Mouse (Mus musculus) bone marrow, adult 2 months (tissue): ENCODE data around the gene Pxmp4. TPM values are rescaled to one million over a fixed set of nuclear protein-coding genes. Genes with fewer than 3 reads are reported as not detected.
A peak's percentile ranks its signal among the peaks of the same experiment; 100 is the strongest.

Experiments
- H3K27ac ChIP-seq: fragments of 200-500 bp; 2 replicates; pipeline ENCODE4 v1.5.1; 2012; ENCODE audit warnings: low read depth, mild to moderate bottlenecking, control low read depth, inconsistent platforms, low read length; ENCODE audit not compliant: control insufficient read depth, poor library complexity, insufficient read depth
- H3K4me1 ChIP-seq: fragments of 200-500 bp; 2 replicates; pipeline ENCODE4 v1.6.1; 2011; ENCODE audit warnings: low read length; ENCODE audit not compliant: control insufficient read depth, insufficient read depth
- H3K4me3 ChIP-seq: fragments of 200-500 bp; replicated peaks from 2 replicates; pipeline ENCODE3; 2011; ENCODE audit warnings: mild to moderate bottlenecking, low read depth, low read length, control low read depth; ENCODE audit not compliant: control insufficient read depth
- CTCF ChIP-seq: fragments of 200-500 bp; IDR thresholded peaks from 2 replicates; pipeline ENCODE4 v1.5.1; 2011; ENCODE audit warnings: low read length, control low read depth; ENCODE audit not compliant: control insufficient read depth, insufficient read depth
- POLR2A ChIP-seq: fragments of 200-500 bp; IDR thresholded peaks from 2 replicates; pipeline ENCODE4 v1.6.1; 2011; ENCODE audit warnings: low read depth, mild to moderate bottlenecking, control low read depth, low read length, borderline replicate concordance; ENCODE audit not compliant: control insufficient read depth
- WGBS: fragments of 180-500 bp; shearing (Covaris S2); methylation state at CpG from one replicate; pipeline ENCODE4 v1.1.7; 2018; 5-methylcytosine and 5-hydroxymethylcytosine counted together
- polyA plus RNA-seq: library from polyadenylated mRNA; stranded (reverse); fragments of >200 nt; gene quantifications from 2 replicates; pipeline ENCODE4 v1.2.4, GENCODE M21; 2011; ENCODE audit warnings: low replicate concordance; ENCODE audit not compliant: missing spikeins, insufficient read depth, insufficient read length

The Pxmp4 gene
- polyA plus RNA-seq, 1 experiment: 11.3 TPM

DNA sequence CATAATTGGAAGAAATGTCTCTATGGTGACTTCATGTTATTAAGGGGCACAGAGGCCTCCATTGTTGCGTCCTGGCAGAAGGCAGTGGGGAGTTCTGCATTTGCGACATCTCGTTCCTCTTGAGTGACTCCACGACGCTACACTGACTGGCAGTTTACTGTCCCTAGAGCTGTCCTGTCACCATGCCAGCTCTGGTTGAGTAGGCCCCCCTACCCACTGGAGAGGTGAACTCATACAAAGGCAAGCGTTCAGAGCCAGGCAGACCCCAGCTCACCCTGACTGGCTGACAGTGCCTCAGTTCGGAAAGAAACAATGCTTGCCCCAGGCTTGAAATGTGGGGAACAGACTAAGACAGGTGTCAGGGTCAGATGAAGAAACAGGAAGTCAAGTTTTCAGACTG lies 29.2 kb downstream of the Pxmp4 start:
- no peak for TF ChIP-seq POLR2A
- no peak for TF ChIP-seq CTCF
- 11% methylated on average over 7 of the region's 7 CpGs for WGBS
- peak overlapping the region; percentile 93 for H3K27ac ChIP-seq
- H3K4me1 ChIP-seq: peaks cover 3% of the 10 kb centered on the region
- peak overlapping the region; percentile 5 for H3K4me3 ChIP-seq

DNA sequence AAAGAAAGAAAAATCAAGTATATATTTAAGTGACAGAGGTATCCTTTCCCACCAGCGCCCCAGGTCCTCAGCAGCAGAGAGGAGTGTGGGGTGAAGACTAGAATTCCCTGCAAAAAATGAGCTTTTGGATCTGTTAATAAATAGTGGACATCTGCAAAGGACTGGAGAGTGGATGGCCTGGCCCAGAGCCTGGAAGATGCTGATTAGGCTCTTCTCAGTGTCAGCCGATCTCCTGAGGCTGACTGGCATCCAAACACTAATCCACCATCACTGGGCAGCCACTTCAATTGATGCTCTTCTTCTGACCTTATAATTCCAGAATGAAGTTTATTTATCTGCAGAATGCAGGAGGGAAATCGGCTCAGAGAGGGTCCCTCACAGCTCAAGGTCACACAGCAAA lies 30.5 kb downstream of the Pxmp4 start:
- no peak overlapping the region for H3K4me3 ChIP-seq
- H3K27ac ChIP-seq: no peak overlapping the region
- TF ChIP-seq CTCF (no peak), POLR2A (no peak)
- WGBS: 74% methylated on average over 3 of the region's 3 CpGs
- peaks cover 3% of the 10 kb centered on the region for H3K4me1 ChIP-seq

DNA sequence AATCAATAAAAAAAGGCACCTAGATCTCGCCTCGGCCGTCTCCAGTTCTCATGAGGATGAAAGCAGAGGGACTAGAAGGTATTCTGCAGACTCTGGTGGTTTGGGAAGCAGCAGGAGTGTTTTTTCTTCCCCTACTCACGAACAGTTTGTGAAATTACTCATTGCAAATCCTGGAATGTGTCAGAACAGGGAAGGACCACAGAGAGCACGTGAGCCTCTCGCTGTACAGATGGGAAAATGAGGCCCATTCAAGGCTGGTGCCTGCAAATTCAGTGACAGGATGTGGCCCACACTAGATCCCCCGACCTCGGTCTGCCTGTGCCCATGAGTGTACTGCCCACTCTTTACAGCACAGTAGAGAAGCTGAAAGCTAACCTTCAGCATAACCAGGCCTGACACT lies 31.5 kb downstream of the Pxmp4 start:
- Histone ChIP-seq H3K27ac (no peak overlapping the region), H3K4me1 (peaks cover 3% of the 10 kb centered on the region), H3K4me3 (no peak overlapping the region)
- TF ChIP-seq POLR2A: no peak
- no peak for TF ChIP-seq CTCF
- WGBS: 71% methylated on average over 8 of the region's 8 CpGs

DNA sequence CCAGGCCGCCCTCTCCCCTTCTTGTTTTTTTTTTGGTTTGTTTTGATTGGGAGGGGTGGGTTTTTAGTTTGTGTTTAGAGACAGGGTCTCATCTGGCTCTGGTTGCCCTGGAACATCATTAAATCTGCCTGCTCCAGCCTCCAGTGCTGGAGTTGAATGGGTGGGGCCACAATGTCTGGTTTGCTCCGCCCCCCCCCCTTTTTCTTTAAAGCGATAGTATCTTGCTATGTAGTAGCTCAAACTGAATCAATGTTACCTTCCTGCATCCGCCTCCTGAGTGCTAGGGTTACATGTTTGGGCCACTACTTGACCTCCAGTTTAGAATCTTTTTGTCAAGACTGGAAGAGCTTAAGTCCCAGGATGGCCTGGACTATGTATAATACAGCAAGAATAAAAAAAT lies 32.2 kb downstream of the Pxmp4 start:
- H3K27ac ChIP-seq: no peak overlapping the region
- H3K4me3 ChIP-seq: no peak overlapping the region
- 70% methylated on average over 4 of the region's 4 CpGs for WGBS
- TF ChIP-seq CTCF (no peak), POLR2A (no peak)
- H3K4me1 ChIP-seq: peaks cover 3% of the 10 kb centered on the region

DNA sequence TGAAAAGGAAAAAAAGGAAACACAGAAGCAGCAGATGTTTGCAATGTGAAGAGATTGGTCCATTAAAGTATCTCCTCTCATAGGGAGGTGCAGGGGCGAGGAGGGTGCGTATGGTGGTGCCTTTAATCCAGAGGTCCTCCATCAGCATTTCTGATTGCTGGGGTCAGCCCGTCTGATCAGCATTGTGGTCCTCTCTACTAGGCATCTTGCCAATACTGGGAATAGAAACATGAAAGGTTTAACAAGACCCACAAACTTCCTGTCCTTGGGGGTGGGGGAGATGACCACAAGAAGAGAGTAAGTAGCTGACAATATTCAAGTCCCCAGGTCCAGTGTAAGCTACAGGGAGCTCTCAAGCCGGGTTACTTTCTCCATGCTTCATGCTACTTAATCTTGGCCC lies 32.8 kb downstream of the Pxmp4 start:
- H3K4me1 ChIP-seq: peaks cover 3% of the 10 kb centered on the region
- H3K4me3 ChIP-seq: no peak overlapping the region
- 15% methylated on average over 4 of the region's 4 CpGs for WGBS
- no peak for TF ChIP-seq POLR2A
- TF ChIP-seq CTCF: no peak
- H3K27ac ChIP-seq: no peak overlapping the region

DNA sequence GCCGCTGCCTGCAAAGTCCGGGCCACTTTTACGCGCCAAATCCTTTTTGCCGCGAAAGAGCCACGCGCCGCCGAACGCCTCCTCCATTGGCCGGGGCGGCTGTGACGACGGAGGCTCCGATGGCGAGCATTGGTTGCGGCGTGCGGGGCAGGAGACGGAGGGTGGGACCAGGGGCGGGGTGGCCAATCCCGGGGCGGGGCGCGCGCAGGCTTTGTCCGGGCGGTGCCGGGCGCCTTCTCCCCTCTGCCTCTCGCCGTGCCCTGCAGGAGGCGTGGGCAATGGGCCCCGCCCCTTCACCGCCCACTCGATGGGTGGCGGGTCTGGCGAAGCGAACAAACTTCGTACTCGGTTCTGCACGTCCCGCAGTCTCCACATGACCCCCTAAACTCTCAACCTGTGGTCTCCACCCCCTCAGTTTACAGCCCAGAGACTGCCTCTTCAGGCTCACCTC lies 33.6 kb downstream of the Pxmp4 start, which contains the start of gene E2f1:
Gene E2f1, minus strand, starts transcription at position 57 of the 451 bp plus-strand sequence.
- peaks cover 3% of the 10 kb centered on the region for H3K4me1 ChIP-seq
- H3K27ac ChIP-seq: peak within 1 kb of the TSS; percentile 82
- WGBS: 0% methylated on average over 42 of the region's 44 CpGs
- H3K4me3 ChIP-seq: peak within 1 kb of the TSS; percentile 93
- TF ChIP-seq POLR2A (peak; percentile 62; the same call in 1 of the 2 replicates), CTCF (no peak; the same call in 1 of the 2 replicates)

DNA sequence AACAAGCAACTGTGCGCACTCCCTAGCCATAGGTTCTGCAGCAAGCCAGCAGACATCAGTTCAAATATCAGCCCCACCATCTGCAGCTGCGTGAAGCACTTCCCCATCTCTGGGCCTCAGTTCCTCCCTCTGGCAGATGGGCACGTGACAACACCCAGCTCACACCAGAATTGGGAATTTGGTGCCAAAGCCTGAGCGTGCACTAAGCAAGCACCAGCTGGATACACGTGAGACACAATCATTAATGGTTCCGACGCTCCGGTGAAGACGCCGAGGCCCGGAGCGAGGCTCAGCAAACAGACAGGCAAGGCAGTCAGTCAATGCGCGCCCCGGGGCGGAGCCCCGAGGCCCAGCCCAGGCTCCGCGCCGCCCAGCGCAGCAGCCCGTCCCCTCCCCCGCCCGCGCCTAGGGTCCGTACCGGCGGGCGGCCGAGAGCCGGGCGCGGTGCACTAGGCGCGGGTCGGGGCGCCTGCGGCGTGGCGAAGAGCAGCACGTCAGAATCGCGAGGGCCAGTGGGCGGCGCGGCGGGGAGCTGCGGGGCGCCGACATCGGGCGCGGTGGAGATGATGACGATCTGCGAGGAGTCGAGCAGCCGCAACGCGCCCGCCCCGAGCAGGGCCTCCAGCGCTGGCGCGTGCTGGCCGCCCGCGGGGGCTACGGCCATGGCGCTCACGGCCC lies 34.3 kb downstream of the Pxmp4 start:
- Histone ChIP-seq H3K4me3 (peak overlapping the region; percentile 93), H3K4me1 (peaks cover 3% of the 10 kb centered on the region), H3K27ac (peak overlapping the region; percentile 82)
- under 1% methylated on average over 69 of the region's 70 CpGs for WGBS
- no peak for TF ChIP-seq POLR2A
- TF ChIP-seq CTCF: no peak

DNA sequence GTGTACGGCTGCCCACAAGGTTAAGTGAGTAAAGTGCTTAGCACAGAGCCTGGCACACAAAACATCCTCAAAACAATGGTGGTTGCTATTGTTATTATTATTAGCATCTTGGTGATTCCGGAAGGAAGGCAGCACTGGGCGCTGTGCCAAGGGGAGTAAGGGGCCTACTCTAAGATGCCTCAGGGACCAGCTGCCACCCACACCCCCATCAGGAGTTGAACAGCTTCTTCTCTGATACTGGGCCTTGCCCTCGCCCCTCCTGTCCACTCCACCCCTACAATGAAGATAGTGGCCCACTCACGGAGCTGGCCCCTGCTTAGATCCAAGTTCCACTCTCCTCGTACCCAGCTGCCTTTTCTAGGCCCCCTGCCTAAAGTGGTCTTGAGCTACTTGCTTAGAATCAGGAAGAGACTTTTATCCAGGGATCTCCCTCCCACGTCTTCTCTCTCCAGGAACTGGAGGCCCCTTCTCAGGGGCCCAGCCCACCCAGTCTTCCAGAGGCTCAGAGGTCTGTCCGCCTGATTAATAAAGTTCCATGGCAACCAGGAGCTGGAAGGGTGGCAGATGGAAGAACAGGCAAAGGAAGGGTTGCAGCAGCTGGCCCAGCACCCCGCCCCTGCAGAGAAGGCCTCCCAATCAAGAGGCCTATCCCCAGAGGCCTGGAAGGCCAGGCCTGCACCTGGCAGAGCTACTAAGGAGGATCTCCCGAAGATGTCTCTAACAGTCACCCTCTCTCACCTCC lies 35.0 kb downstream of the Pxmp4 start:
- H3K4me1 ChIP-seq: peaks cover 1% of the 10 kb centered on the region; the same call in 1 of the 2 replicates

More for the DNA sequence above, 35.0 kb downstream of the Pxmp4 start:
- WGBS: 21% methylated on average over 10 of the region's 10 CpGs
- Histone ChIP-seq H3K4me3 (peak overlapping the region; percentile 93), H3K27ac (peak overlapping the region; percentile 82)
- no peak for TF ChIP-seq POLR2A
- no peak for TF ChIP-seq CTCF
